Mouse (Mus musculus) midbrain, embryonic 11.5 days (tissue): Measurements from ENCODE around the gene Ralgapb. TPM values are rescaled to one million over a fixed set of nuclear protein-coding genes. Genes with fewer than 3 reads are reported as not detected.
A peak's percentile ranks its signal among the peaks of the same experiment; 100 is the strongest.

Experiments used
- ATAC-seq: fragments of 200-750 bp; cut with Nextera tagmentation; 2 replicates; pipeline ENCODE4 v1.8.0; 2017; ENCODE audit warnings: moderate TSS enrichment, moderate library complexity; ENCODE audit not compliant: low FRiP score
- DNase-seq: peaks from one replicate; pipeline ENCODE4 v3.0.0; 2015; ENCODE audit warnings: low spot score; ENCODE audit errors: missing footprints
- H3K27ac ChIP-seq: fragments of 300-500 bp; sonication (generic); 2 replicates; pipeline ENCODE4 v1.5.1; 2014; ENCODE audit warnings: low read depth, low read length
- H3K27me3 ChIP-seq: fragments of 300-500 bp; sonication (generic); 2 replicates; pipeline ENCODE4 v1.6.1; 2014; ENCODE audit warnings: mild to moderate bottlenecking, low read length, moderate library complexity, mixed read lengths; ENCODE audit not compliant: control insufficient read depth, insufficient read depth
- H3K36me3 ChIP-seq: fragments of 300-500 bp; sonication (generic); 2 replicates; pipeline ENCODE4 v1.6.1; 2014; ENCODE audit warnings: mild to moderate bottlenecking, low read length, moderate library complexity, mixed read lengths; ENCODE audit not compliant: control insufficient read depth, insufficient read depth
- H3K4me1 ChIP-seq: fragments of 300-500 bp; sonication (generic); 2 replicates; pipeline ENCODE4 v1.6.1; 2014; ENCODE audit warnings: low read length; ENCODE audit not compliant: control insufficient read depth, insufficient read depth
- H3K4me2 ChIP-seq: fragments of 300-500 bp; sonication (generic); 2 replicates; pipeline ENCODE4 v1.6.1; 2014; ENCODE audit warnings: mild to moderate bottlenecking, moderate library complexity
- H3K4me3 ChIP-seq: fragments of 300-500 bp; sonication (generic); 2 replicates; pipeline ENCODE4 v1.5.1; 2014; ENCODE audit warnings: low read depth, low read length
- H3K9ac ChIP-seq: fragments of 300-500 bp; sonication (generic); 2 replicates; pipeline ENCODE4 v1.6.1; 2014; ENCODE audit warnings: low read length
- H3K9me3 ChIP-seq: fragments of 300-500 bp; sonication (generic); 2 replicates; pipeline ENCODE4 v1.6.1; 2016; ENCODE audit warnings: low read length; ENCODE audit not compliant: control insufficient read depth
- WGBS: fragments of 180-500 bp; shearing (Covaris S2); extraction: QIAGEN DNeasy Blood & Tissue Kit; methylation state at CpG from one replicate; pipeline ENCODE4 v1.1.7; 2014; 5-methylcytosine and 5-hydroxymethylcytosine counted together
- polyA plus RNA-seq: library from polyadenylated mRNA; unstranded; fragments of >200 nt; fragmentation: Nextera tagmentation; extraction: Ambion mirVana; gene quantifications from 2 replicates; pipeline ENCODE4 v1.2.1, GENCODE M21; 2014

Gene Ralgapb
- polyA plus RNA-seq, 1 experiment from 2014 or later: 20.1 TPM

DNA sequence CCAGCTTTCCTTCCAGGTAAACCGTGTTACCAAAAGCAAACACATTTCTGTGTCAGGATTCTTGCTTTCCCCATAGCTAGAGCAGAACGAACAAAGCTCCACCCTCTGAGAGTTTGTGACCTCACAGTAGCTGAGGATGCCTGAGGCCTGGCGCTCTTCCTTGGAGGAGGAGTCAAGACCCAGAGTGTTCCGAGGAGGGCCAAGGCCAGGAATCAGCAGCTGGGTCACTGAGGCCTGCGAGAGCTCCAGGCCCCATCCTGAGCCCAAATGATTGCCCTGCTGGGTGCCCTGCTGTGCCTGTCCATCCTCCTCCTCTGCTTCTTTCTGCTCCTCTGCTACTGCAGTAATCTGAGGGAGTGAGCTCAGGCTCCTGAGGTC, 39.5 kb upstream of the Ralgapb start:
- DNase-seq: no peak
- H3K27ac ChIP-seq: no peak overlapping the region
- 16% methylated on average over 5 of the region's 5 CpGs for WGBS

DNA sequence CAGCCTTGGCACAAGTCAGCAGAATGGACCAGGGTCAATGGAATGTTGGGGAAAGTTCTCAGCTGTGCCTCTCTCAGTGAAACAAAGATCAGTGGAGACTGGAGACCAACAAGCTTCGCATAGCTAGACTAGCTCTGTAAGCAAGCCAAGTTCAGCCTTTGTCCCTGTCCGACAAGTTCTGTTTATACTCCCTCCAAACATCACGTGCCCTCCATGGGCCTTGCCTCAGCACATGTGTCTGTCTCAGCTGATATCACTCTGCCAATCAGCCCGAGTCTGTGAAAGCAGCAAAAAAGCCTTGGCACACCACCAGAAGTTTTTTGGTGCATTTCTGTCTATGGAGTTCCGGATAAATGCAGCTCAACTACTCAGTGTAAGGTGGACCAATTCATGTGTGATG, 36.6 kb upstream of the Ralgapb start:
- Histone ChIP-seq H3K27me3 (peaks cover 2% of the 10 kb centered on the region; the same call in 1 of the 2 replicates), H3K27ac (no peak overlapping the region), H3K4me2 (no peak overlapping the region), H3K4me3 (no peak overlapping the region), H3K36me3 (no peaks in the 10 kb centered on the region), H3K9me3 (no peaks in the 10 kb centered on the region), H3K9ac (no peak overlapping the region), H3K4me1 (0 out of 2 replicates have a peak, but pooled peaks cover 4% of the 10 kb centered on the region)
- ATAC-seq: no peak
- DNase-seq: peak; percentile 31
- 81% methylated on average over 5 of the region's 5 CpGs for WGBS

More for the DNA sequence above, 39.5 kb upstream of the Ralgapb start:
- Histone ChIP-seq H3K4me2 (no peak overlapping the region), H3K4me1 (0 out of 2 replicates have a peak, but pooled peaks cover 3% of the 10 kb centered on the region), H3K36me3 (no peaks in the 10 kb centered on the region), H3K9ac (no peak overlapping the region), H3K9me3 (no peaks in the 10 kb centered on the region), H3K4me3 (no peak overlapping the region), H3K27me3 (no peaks in the 10 kb centered on the region)
- ATAC-seq: no peak

GRCm38 (mm10) chr2:158373516-158373915, 36.1 kb upstream of the Ralgapb start:
- DNase-seq (peak; percentile 1), ATAC-seq (no peak)
- Histone ChIP-seq H3K27ac (no peak overlapping the region), H3K9ac (no peak overlapping the region), H3K4me3 (no peak overlapping the region), H3K27me3 (peaks cover 2% of the 10 kb centered on the region; the same call in 1 of the 2 replicates), H3K36me3 (no peaks in the 10 kb centered on the region), H3K4me1 (0 out of 2 replicates have a peak, but pooled peaks cover 4% of the 10 kb centered on the region), H3K4me2 (no peak overlapping the region), H3K9me3 (no peaks in the 10 kb centered on the region)
- 71% methylated on average over 7 of the region's 7 CpGs for WGBS

GRCm38 (mm10) chr2:158375443-158376122, 34.1 kb upstream of the Ralgapb start, which contains the start of gene Snhg11:
TSS of gene Snhg11 (plus strand) at chr2:158375638.
- H3K9me3 ChIP-seq: no peaks in the 10 kb centered on the region
- no peaks in the 10 kb centered on the region for H3K36me3 ChIP-seq
- peak within 1 kb of the TSS; percentile 50 for H3K9ac ChIP-seq
- peak within 1 kb of the TSS; percentile 32 for H3K4me3 ChIP-seq
- no peak within 1 kb of the TSS for H3K27ac ChIP-seq
- peak within 1 kb of the TSS; percentile 65 for H3K4me2 ChIP-seq
- peak; percentile 99 for DNase-seq
- ATAC-seq: peak; percentile 86
- WGBS: 1% methylated on average over 36 of the region's 36 CpGs
- peaks cover 2% of the 10 kb centered on the region; the same call in 1 of the 2 replicates for H3K27me3 ChIP-seq
- H3K4me1 ChIP-seq: 0 out of 2 replicates have a peak, but pooled peaks cover 4% of the 10 kb centered on the region

- peaks cover 2% of the 10 kb centered on the region; the same call in 1 of the 2 replicates for H3K27me3 ChIP-seq
- 23% methylated on average over 12 of the region's 12 CpGs for WGBS
- H3K4me2 ChIP-seq: peak overlapping the region; percentile 65
- no peak overlapping the region for H3K27ac ChIP-seq
- ATAC-seq: no peak
- H3K36me3 ChIP-seq: no peaks in the 10 kb centered on the region
- peak overlapping the region; percentile 32 for H3K4me3 ChIP-seq
- H3K9ac ChIP-seq: peak overlapping the region; percentile 50; the same call in 1 of the 2 replicates
- DNase-seq: peak; percentile 85
- 0 out of 2 replicates have a peak, but pooled peaks cover 4% of the 10 kb centered on the region for H3K4me1 ChIP-seq
- H3K9me3 ChIP-seq: no peaks in the 10 kb centered on the region
Measured at GRCm38 (mm10) chr2:158376123-158376687, 33.4 kb upstream of the Ralgapb start.

- H3K9ac ChIP-seq: no peak overlapping the region
- H3K27ac ChIP-seq: no peak overlapping the region
- ATAC-seq: no peak
- no peaks in the 10 kb centered on the region for H3K36me3 ChIP-seq
- H3K4me2 ChIP-seq: no peak overlapping the region
- H3K4me1 ChIP-seq: 0 out of 2 replicates have a peak, but pooled peaks cover 4% of the 10 kb centered on the region
- H3K4me3 ChIP-seq: no peak overlapping the region
- peak; percentile 45 for DNase-seq
- no peaks in the 10 kb centered on the region for H3K9me3 ChIP-seq
- WGBS: 79% methylated on average over 7 of the region's 7 CpGs
- H3K27me3 ChIP-seq: peaks cover 2% of the 10 kb centered on the region; the same call in 1 of the 2 replicates
Measured at GRCm38 (mm10) chr2:158376798-158377197, 32.9 kb upstream of the Ralgapb start.

DNA sequence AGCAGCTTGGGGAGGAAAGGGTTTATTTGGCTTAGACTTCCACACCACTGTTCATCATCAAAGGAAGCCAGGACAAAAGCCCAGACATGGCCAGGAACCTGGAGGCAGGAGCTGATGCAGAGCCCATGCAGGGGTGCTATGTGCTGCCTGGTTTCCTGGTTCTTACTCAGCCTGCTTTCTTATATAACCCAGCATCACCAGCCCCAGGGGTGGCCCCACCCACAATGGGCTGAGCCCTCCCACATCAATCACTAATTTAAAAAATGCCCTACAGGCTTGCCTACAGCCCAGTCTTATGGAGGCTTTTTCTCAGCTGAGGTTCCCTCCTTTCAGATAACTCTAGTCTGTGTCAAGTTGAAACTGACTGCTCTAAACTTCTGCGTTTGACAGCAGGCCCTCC, 31.8 kb upstream of the Ralgapb start:
- no peaks in the 10 kb centered on the region for H3K9me3 ChIP-seq
- 88% methylated on average over 1 of the region's 1 CpGs for WGBS
- peaks cover 2% of the 10 kb centered on the region; the same call in 1 of the 2 replicates for H3K27me3 ChIP-seq
- H3K27ac ChIP-seq: no peak overlapping the region
- H3K4me1 ChIP-seq: 0 out of 2 replicates have a peak, but pooled peaks cover 4% of the 10 kb centered on the region
- DNase-seq (no peak), ATAC-seq (no peak)
- no peaks in the 10 kb centered on the region for H3K36me3 ChIP-seq
- H3K9ac ChIP-seq: no peak overlapping the region
- no peak overlapping the region for H3K4me2 ChIP-seq
- H3K4me3 ChIP-seq: no peak overlapping the region

DNA sequence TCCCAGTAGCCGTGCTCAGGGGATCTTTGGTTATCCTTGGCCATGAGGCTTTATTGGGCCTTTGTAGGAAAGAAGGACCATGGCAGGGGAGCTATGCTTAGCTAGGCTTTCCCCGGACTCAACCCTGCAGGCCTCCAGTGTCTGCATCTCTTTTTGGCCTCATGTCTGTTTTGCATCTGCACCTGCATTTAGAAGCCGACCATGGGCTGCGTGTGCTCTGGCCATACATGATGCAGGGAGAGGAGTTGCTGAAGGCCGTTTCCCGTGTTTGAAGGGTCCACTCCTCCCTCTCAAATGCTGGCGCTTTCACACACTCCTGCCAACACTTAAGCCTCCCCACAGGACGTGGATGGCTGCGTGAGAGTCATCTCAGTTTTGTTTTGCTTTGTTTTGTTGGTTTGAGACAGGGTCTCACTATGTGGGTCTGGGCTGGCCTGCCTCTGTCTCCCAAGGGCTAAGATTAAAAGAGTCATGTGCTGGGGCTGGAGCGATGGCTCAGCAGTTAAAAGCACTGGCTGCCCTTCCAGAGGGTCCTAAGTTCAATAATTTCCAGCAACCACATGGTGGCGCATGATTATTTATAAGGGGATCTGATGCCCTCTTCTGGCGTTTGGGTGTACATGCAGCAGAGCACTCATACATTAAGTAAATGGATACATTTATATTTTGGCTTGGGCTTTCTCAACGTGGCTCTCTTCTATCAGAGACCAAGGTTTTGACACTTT, 30.1 kb upstream of the Ralgapb start:
- H3K4me3 ChIP-seq: no peak overlapping the region
- 0 out of 2 replicates have a peak, but pooled peaks cover 4% of the 10 kb centered on the region for H3K4me1 ChIP-seq
- ATAC-seq: peak; percentile 52
- H3K27ac ChIP-seq: no peak overlapping the region
- peaks cover 2% of the 10 kb centered on the region; the same call in 1 of the 2 replicates for H3K27me3 ChIP-seq
- no peaks in the 10 kb centered on the region for H3K36me3 ChIP-seq
- peak; percentile 97 for DNase-seq
- no peaks in the 10 kb centered on the region for H3K9me3 ChIP-seq
- no peak overlapping the region for H3K4me2 ChIP-seq
- H3K9ac ChIP-seq: no peak overlapping the region
- 45% methylated on average over 13 of the region's 13 CpGs for WGBS
